Mouse (Mus musculus) spleen, postnatal 36 days (tissue): Measurements from ENCODE around the gene Fgfr2.
A peak's percentile ranks its signal among the peaks of the same experiment; 100 is the strongest.

Source experiments
- DNase-seq, 2 experiments: peaks; one replicate each; pipeline ENCODE4 v3.0.0; 2022; ENCODE audit warnings: low spot score in 2 of 2, mixed read lengths in 1 of 2

Gene Fgfr2

DNA sequence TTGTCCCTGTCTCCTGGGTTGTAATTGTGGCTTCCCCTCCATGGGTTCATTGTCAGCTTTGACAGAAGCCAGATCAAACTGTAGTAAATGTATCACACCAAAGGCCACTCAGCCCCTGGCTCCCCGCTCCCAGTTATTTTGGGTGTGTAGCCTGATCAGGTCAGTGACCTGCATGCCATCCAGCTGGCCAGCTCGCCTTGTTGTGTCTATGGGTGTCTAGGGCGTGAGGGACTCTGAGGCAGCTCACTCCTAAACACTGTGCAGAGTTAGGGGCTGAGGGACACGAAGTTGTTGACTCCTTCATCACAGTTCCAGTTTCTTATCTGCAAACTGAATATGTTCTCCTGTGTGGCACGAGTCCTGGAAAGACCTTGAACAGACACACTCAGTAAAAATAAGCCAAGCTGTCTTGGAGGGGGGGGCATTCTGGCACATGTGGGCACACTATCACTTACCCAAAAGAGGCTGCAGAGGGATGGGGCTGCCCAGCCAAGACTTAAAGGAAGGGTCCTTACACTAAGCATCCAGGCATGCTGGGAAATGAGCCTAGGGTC, 2342.2 kb downstream of the Fgfr2 start:
- no peak for DNase-seq

DNA sequence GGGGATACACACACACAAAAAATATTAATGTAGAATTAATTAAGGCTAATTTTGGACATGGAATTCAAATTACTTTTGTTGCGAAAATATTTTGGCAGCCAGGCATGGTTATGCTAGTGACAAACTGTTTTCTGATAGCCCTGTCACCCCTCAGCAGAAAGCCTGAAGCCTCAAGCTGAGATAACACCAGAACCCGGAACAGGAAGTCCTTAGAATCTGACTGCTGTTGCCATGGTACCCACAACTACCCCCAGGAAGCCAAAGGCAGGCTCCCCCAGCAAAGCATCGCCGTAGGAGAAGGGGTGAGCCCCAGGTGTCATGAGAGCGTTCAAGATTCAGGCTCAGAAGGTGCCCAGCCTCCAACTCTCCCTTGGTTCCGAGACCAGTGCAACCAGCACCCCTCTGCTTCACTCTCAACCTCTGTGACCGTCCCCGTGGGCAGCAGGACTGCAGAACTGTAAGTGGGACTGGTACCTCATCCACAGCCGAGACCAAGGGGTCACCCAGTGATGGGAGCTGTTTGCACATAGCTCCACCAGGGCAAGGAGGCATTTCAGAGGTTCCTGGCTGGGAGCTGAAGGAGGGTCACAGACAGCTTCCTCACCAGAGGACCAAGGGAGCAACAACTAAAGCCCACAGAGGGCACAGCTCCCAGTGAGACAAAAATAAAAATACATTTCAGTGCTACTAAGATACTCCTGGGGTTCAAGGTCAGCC, 2349.1 kb downstream of the Fgfr2 start, which contains the start of gene Btbd16:
Gene Btbd16, plus strand, starts transcription at position 156 of the 717 bp plus-strand sequence.
- DNase-seq: peak in 1 of 2 experiments; percentile 3

DNA sequence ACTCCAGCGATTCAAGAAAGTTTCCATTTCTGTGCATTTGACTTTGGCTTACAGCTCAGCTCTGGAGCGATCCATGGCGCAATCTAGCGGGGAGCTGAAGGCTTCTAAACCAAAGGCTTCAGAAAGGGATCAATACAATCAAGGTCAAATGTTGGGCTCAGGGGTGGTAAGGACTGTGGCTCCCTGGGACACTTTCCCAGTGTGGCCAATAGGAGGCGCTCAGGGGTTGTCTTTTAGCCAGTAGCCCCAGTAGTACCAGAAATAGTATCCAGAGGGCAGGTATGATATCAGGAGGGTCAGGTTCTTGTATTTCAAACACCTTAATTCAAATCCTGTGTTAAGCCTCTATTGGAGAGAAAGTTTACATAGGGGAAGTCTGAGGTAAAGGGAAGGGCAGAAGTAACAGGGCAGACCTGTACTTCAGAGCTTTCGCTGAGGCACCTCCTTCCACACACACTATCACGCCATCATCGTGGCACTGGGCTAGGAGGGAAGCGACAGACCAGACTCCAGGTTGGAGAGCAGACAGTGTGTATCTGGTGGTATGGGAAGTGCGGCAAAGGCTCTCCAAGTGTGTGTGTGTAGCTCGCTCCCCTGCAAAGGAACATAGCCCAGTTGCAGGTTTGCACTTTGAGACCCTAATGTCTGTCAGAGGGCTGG, 2349.8 kb downstream of the Fgfr2 start:
- peak; percentile 13 to 20 for DNase-seq

DNA sequence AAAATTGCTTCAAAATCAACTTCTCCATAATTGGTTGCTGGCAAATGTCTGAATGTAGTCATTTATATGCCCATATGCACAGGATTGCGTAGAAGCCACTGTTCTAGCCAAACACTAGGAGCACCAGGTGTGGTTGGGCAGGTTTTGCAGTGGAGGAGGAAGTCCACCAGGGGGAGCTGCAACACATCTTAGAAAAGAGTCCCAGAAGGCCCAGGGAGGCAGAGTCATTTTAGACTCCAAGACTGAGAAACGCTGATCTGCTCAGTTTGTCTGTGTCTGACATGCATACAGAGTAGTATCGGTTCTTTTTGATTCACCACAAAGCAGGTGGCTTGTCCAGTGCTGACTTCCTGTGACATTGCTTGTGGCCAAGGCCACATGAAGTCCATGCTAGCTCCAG, 2352.4 kb downstream of the Fgfr2 start:
- peak; percentile 57 to 72 for DNase-seq

DNA sequence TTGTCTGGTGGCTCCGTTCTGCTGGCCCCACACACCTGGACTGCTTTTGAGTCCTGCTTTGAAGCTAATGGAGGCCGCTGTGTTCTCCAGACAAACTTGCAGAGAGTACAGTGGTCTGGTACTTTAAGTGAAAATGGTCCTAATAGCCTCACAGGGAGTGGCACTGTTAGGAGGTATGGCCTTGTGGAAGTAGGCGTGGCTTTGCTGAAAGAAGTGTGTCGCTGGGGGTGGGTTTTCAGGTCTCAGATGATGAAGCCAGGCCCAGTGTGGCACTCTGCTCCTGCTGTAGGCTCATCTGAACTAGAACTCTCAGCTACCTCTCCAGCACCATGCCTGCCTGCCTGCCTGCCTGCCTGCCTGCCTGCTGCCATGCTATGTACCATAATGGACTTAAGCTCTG, 2355.0 kb downstream of the Fgfr2 start:
- no peak for DNase-seq

DNA sequence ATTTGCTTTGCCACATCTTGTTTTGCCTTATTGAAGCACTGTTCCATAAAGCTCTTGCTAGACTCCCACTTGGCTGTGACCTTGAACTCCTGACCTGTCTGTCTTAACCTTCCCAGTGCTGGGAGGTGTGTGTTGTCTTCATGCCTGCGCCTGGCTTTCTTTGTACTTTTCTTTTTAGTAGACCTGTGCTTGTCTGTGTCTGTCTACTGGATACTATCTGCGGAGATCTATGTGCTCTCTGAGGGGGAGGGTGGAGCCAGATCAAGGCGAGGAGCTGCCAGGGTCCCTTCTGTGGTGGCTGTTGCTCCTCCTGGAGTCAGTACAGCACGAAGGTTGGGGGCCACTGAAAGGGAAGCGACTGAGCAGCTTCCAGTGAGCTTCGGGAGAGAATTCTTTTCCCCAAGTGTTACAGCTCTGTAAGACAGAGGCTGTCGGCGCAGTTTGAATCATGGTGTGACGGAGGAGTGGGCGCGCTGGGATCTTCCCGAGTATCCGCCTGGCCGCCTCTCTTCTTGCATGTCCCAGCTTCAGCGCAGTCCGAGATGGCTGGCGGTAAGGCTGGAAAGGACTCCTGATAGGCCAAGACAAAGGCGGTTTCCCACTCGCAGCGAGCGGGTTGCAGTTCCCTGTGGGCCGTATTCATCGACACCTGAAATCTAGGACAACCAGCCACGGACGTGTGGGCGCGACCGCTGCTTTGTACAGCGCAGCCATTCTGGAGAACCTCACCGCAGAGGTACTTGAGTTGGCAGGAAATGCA, 2356.6 kb downstream of the Fgfr2 start:
- no peak for DNase-seq

DNA sequence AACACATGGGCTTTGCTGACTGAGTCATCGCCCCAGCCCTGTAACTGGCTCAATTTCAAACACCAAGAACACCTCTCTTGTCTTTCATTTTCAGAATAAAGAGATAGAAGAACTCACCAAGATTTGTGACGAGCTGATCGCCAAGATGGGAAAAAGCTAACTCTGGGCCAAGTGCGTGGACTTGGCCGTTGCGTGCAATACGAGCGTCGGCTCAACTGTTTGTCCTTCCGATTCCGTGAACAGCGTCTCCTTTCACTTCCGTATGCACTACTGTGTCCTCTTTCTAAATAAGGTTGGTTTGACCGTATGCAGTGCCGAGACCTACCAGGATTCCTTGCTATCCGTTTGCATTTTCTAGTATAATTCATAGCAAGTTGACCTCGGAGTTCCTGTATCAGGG, 2359.0 kb downstream of the Fgfr2 start:
- no peak for DNase-seq

DNA sequence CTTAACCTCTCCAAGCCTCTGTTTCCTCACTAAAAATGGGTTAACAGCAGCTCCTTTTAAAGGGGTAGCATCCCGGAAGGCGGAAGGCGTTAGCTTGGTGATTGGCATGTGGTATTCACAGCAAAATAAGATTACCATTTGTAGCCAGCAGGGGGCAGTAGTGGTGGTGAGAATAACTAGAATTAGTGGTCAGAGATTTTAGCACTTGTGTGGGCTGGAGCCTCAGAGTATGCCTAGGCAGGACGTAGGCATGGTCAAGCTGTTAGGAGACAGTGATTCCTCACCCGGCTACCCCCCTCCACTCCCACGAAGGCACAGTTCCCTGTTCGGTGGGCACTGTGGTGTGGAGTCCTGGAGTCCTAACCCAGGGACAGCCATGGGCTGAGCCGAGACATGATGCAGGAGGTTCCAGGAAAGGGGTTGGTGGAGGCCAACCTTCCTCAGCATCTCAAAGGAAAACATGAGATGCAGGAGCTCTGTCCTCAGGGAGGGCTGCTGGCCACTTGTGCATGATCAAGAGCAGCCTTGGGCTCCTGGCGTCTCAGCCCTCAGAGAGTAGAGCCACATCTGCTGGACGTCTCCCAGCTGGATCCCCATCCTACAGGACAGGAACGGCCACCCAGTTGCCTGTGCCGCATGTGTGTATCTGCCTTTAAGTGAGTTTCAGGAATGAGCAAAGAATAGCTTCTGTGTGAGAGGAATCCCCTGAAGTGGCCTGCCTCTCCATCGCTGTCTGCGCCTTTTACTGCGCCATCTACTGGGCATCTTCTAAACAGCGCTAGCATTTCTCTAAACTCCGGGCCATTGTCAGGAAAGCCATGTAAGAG, 2360.9 kb downstream of the Fgfr2 start:
- peak; percentile 17 to 43 for DNase-seq

DNA sequence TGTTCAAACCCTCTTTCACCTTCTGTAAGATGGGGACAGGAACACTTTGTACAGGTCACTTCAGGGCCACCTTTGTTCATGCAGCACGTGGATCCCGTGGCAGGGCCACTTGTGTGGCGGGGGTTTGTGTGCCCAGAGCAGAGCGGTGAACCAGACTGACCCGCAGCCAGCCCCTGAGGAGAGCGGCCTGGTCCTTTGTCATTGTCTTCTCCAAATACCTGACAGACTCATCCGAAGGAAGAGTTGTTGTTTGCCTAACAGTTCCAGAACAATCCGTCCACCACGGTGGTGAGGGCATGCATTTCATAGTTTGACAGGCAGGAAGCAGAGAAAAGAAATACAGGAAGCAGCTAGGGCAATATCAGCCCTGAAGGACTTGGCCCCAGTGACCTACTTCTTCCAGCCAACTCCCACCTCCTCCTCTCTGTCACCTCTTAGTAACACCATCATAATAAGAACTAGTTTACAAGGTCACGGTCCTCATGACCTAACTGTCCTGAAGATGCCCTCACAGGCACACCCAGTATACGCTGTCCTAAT, 2365.8 kb downstream of the Fgfr2 start:
- no peak for DNase-seq

DNA sequence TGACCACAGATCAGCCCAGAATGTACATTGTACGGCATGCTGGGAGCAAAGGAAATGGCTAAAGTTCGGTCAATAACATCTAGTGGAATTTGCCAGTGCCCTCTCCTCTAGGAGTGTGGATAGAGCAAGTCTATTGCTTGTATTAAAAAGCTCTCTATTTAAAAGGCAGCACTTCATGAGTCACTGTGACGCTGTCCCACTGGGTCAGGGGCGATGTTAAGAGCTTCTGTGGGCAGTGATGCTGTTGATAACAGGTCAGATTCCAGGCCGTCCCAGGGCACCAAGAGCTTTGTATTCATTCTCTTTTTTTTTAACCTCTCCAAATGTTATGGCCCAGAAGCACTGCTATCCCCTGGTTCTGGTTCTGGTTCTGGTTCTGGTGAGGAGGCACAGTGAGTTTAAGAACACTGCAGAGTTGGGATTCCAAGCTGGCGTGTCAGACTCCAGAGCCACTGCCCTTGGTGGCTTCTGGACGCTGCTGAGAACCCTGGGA, 2366.8 kb downstream of the Fgfr2 start:
- no peak for DNase-seq

DNA sequence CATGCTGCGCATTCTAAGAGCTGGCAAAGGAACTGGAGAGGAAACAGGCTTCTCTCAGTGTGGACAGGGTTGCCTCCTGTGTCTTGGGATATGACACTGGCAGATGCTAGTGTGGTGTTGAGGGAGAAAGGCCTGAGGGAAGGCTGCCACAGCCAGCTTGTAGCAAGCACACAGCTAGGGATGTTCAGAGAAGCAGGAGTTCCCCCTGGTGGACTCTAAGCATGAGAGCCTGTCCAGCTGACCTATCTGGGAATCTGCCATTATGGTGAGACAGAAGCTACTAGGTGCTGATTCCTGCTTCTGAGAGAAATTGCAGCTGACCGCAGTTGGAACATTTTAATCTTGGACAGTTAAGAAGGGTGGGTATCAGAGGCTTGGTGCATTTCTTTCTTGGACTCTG, 2368.4 kb downstream of the Fgfr2 start:
- no peak for DNase-seq

DNA sequence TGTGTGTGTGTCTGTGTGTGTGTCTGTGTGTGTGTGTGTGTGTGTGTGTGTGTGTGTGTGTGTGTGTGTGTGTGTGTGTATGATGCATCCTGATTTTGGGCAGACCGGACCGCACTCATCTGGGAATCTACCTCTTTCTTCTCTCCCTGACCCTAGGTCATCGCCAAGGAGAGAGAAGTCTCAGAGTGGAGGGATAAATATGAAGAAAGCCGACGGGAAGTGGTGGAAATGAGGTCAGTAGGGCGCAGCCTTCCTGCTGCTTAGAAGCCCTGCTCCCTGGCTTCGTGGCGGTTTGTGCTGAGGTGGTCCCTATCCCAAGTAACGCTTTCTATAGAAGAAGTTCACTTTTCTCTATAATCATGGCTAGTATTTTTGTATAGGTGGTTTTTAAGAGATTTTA, 2371.5 kb downstream of the Fgfr2 start:
- no peak for DNase-seq

DNA sequence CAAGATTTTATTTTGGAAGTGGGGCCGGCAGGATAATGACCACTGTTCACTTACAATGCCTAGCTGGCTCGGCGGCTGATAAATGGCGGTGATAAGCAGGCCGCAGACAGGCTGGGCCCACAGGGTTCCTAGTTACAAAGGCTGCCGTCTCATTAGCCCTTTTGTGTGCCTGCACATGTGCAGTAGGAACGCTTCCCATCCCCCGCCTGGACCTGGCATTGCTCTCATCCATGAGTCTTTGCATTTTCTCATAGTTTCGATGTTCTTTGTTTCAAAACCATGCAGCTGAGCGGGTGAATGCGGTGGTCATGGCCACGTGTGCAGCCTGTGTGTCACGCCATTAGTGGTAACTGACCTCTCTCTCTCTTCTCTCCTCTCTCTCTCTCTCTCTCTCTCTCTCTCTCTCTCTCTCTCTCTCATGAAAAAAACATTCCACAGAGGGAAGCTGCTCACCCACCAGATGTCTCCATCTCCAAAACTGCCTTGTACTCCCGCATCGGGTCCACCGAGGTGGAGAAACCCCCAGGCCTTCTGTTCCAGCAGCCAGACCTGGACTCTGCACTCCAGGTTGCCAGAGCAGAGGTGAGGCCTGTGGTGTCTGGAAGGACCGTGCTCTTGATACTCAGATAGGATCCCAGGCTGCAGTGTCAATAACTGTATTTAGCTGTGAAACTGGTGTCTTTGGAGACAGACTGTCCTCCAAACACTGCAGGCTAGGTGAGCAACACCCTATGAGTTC, 2372.2 kb downstream of the Fgfr2 start:
- no peak for DNase-seq

DNA sequence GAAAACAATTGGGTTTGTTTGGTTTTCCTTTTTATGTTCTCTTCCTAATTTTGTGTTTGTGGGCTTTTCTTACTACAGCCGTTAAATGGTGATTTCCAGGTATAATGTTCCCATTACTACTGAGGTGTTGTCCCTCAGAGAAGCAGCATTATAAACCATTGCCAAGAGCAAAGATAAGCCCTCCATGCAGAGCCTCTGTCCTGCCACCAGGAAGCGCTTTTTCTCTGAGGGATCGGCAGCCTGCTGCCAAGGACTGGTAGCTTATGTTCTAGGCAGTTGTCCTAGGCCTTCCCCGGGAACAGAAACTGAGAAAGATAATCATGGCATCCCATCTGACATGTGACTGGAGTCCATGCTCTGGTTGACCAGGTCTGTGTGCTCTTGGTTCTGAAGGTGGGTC, 2374.0 kb downstream of the Fgfr2 start:
- no peak for DNase-seq

DNA sequence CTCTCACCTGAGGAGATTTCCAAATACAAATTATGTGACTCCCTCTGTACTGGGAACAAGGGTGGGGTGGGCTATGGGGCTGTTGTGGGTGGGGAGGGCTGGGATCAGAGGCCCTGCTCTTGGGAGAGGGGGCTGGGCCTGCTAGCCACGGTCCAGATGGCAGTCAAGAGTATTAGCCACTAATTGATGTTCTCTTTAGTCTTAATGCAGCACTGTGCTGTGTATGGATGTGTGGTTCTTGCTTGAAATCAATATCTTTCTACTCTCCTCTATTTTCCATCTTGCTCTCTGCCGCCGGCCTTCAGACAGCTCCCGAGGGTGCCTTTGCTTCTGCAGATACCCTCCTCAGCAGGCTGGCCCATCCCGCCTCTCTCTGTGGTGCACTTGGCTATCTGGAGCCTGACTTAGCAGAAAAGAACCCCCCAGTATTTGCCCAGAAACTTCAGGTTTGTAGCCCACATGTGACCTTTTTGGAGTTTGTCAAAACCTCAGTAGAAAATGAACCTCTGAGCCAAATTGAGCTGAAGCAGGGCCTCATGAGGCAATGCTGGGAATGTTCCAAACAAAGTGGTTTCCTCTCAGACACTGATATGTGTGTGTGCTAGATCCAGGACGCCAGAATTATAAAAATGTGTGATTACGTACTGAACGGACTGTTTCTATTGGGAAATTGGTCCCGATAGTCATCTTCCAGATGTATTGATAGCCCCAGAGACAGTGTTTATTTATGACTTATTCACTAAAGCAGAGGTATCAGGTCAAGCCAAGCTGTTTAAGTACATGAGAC, 2379.7 kb downstream of the Fgfr2 start:
- DNase-seq: no peak

DNA sequence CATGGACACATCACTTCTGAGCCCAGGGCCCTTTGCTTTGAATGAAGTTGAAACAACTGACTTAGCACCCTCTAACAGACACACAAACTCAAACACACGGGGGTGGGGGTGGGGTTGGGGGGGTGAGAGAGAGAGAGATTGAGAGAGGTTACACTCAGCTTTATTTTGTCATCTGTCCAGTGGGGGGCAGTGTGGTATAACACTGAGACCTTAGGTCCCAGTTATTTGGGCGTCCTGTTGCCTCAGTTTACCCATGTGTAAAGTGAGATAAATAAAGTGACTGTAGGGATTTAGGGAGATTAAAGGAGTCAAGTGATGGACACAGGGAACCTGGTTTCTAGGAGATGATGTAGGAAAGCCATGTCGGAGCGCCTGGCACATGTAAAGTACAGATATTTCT, 2382.1 kb downstream of the Fgfr2 start:
- DNase-seq: no peak

DNA sequence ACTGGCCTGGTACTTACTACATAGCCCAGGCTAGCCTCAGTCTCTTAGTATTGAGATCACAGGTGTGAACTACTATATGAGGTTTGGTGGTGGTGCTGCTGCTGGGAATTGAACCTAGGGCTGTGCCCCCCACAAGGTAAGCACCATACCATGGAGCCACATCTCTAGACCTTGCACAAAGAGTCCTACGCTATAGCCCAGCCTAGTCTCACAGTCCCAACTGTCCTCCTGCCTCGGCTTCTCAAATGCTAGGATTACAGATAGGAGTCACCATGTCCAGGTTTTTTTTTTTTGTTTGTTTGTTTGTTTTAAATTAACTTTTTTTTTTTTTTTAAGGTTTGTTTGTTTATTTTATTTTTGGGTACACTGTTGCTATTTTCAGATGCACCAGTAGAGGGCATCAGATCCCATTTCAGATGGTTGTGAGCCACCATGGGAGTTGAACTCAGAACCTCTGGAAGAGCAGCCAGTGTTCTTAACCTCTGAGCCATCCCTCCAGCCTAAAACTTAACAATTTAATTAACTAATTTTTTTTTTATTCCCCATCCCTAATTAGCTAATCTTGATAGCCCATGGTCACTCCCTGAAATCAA, 2388.9 kb downstream of the Fgfr2 start:
- no peak for DNase-seq

DNA sequence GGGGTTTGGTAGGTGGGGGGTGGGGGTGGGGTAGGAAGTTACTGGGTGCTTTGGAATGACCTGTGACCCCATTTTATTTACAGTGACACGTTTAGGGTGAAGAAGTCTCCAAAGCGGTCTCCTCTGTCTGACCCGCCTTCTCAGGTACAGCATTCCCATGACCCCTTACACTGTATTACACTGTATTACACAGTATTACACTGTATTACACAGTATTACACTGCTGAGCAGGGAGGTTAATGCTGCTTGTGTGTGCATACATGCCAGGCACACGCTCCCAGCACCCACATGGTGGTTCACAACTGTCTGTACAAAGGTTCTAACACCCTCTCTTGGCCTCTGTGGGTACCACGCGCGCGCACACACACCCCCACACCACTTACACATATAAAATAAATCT, 2389.7 kb downstream of the Fgfr2 start:
- no peak for DNase-seq

DNA sequence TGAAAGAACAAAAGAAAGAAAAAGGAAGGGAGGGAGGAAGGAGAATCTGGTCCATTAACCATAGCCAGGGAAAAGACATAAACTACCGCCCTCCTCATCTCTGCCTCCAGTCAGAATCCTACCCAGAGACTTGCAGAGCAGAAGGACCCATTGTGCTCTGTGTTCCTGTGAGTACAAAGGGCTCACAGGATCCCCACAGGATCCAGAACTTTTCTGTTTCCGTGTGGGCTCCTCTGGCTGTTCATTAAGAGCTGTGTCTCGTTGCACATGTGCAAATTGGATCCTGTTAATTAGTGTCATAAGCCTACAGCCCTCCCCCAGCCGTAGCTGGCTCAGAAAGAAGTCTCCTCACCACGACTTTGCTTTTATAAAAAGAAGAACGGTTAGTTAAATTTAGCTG, 2390.2 kb downstream of the Fgfr2 start:
- DNase-seq: no peak
